ENCODE assay signal across 15 mouse cellular contexts in the genomic region with DNA sequence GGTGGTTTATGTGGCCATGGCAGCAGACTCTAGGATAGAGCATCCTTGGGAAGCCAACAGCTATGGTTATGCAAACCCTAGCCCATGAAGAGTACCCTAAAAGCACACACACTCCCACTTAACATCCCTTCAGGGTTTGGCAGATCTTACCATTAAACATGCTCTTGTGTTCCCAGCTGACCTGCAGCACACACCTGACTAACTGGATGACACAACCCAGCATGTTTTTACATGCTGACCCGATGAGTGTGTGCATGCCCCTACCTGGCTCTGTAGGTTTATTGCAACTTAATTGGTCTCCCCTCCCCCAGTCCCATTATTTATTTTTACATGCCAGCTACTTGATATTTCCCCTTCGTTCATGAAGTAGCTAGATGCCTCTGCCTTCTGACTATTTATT.
"Had no signal": no experiment of that assay in that cellular context is flagged by ENCODE, and none has a peak within 500 bp of the region (broad histone marks: within the 10 kb centered on the region; RNA-seq: fewer than 3 reads in every experiment).

No protein-coding gene starts in this region.

- DNase-seq: gastrocnemius, adult 2 months; gastrocnemius, postnatal 10 days; gastrocnemius, postnatal 25 days; heart, adult 11 months; heart, adult 2 months; heart, postnatal 14 days; heart, postnatal 4 days; kidney, adult 2 months; kidney, adult 9 months; kidney, postnatal 14 days; kidney, postnatal 36 days had no signal

- ATAC-seq: inflammation-experienced regulatory T-cells, adult 6 months; intestine, embryonic 15.5 days; intestine, postnatal 0 days; liver, embryonic 12.5 days had no signal
